Mouse (Mus musculus) embryo, embryonic 11.5 days (tissue): ENCODE measurements at regions not wholly inside any gene's neighbourhood (a gene's known extent, or its start where the extent isn't known, plus 50 kb on each side); places are given as distances from the start of the nearest gene placed in this dataset.

Experiments
- DNase-seq: peaks from one replicate; pipeline ENCODE4 v3.0.0-alpha.2; 2012; ENCODE audit warnings: low read depth, low spot score

- DNase-seq, result no peak
Measured at GRCm38 (mm10) chr9:17454397-17454796, 837.5 kb upstream of the Chordc1 start.

GRCm38 (mm10) chr9:17466379-17466778 is 825.5 kb upstream of the Chordc1 start:
- no peak for DNase-seq

GRCm38 (mm10) chr9:17484701-17485422 is 807.1 kb upstream of the Chordc1 start:
- no peak for DNase-seq

GRCm38 (mm10) chr9:17500161-17500756 is 791.7 kb upstream of the Chordc1 start:
- DNase-seq, result peak; percentile 22

- no peak for DNase-seq
Measured at GRCm38 (mm10) chr9:17508744-17509143, 783.2 kb upstream of the Chordc1 start.

- DNase-seq, result no peak
Measured at GRCm38 (mm10) chr9:17556186-17556585, 735.7 kb upstream of the Chordc1 start.

GRCm38 (mm10) chr9:17557611-17558370 is 734.1 kb upstream of the Chordc1 start:
- DNase-seq, result no peak

- no peak for DNase-seq
Measured at GRCm38 (mm10) chr9:17567784-17568518, 724.0 kb upstream of the Chordc1 start.

- DNase-seq, result no peak
Measured at GRCm38 (mm10) chr9:17587558-17587957, 704.4 kb upstream of the Chordc1 start.

GRCm38 (mm10) chr9:17587968-17588550 is 703.9 kb upstream of the Chordc1 start:
- no peak for DNase-seq

- no peak for DNase-seq
Measured at GRCm38 (mm10) chr9:17611146-17611545, 680.8 kb upstream of the Chordc1 start.

GRCm38 (mm10) chr9:17642513-17642912 is 649.4 kb upstream of the Chordc1 start:
- no peak for DNase-seq

- DNase-seq, result no peak
Measured at GRCm38 (mm10) chr9:17645882-17646626, 645.9 kb upstream of the Chordc1 start.

- DNase-seq, result no peak
Measured at GRCm38 (mm10) chr9:17653818-17654217, 638.1 kb upstream of the Chordc1 start.

GRCm38 (mm10) chr9:17664113-17664512 is 627.8 kb upstream of the Chordc1 start:
- no peak for DNase-seq

GRCm38 (mm10) chr9:17668260-17668659 is 623.7 kb upstream of the Chordc1 start:
- DNase-seq, result no peak

- no peak for DNase-seq
Measured at GRCm38 (mm10) chr9:17675519-17675918, 616.4 kb upstream of the Chordc1 start.
